ENCODE assay signal across 9 mouse cellular contexts in genomic region chr9:105697764-105698396, GRCm38 (mm10). TPM values are rescaled to one million over a fixed set of nuclear protein-coding genes. Genes with fewer than 3 reads are reported as not detected.
DNase-seq lines count a peak whose midpoint lies in the region; ATAC-seq and TF ChIP-seq lines count a peak whose summit lies in the region.
"Had no signal": no experiment of that assay in that cellular context is flagged by ENCODE, and none has a peak within 500 bp of the region (broad histone marks: within the 10 kb centered on the region; RNA-seq: fewer than 3 reads in every experiment).

No protein-coding gene starts in this region.

- H3K4me1 ChIP-seq in heart, embryonic 12.5 days (replicated peaks) = peaks cover 36% of the 10 kb centered on the region
- peaks cover 11% of the 10 kb centered on the region; the same call in 1 of the 2 replicates for H3K4me1 ChIP-seq in limb, embryonic 14.5 days (ENCODE audit: control insufficient read depth, insufficient read depth, low read length)
- H3K4me1 ChIP-seq in stomach, embryonic 15.5 days = peaks cover 12% of the 10 kb centered on the region; the same call in 1 of the 2 replicates
- H3K4me1 ChIP-seq: forebrain, embryonic 10.5 days had no signal

- intact Hi-C loops in left cerebral cortex, adult 2 months (cut with DNase I) = no loop called here
- intact Hi-C loops in left cerebral cortex, postnatal 10 days (cut with DNase I) = no loop called here
- intact Hi-C loops in left cerebral cortex, postnatal 36 days (cut with DNase I) = loop anchor here (5.0 kb wide), 1 partner anchor 289 kb away; no protein-coding TSS in a partner anchor

- H3K4me2 ChIP-seq in heart, embryonic 12.5 days = peak overlapping the region; percentile 37
- no peak overlapping the region for H3K4me2 ChIP-seq in limb, embryonic 14.5 days (replicated peaks; ENCODE audit: low read depth, low read length, severe bottlenecking)
- H3K4me2 ChIP-seq in stomach, embryonic 15.5 days = no peak overlapping the region

- H3K27me3 ChIP-seq in heart, embryonic 12.5 days (replicated peaks) = peaks cover 12% of the 10 kb centered on the region; the same call in 1 of the 2 replicates
- H3K27me3 ChIP-seq in limb, embryonic 14.5 days (ENCODE audit: control insufficient read depth, insufficient read depth, low read length) = no peaks in the 10 kb centered on the region
- H3K27me3 ChIP-seq in stomach, embryonic 15.5 days (replicated peaks) = no peaks in the 10 kb centered on the region

- ATAC-seq in heart, embryonic 12.5 days (ENCODE audit: insufficient number of reproducible peaks, low FRiP score) = peak; percentile 84
- peak; percentile 21; the same call in 1 of the 2 replicates for ATAC-seq in limb, embryonic 14.5 days (ENCODE audit: low FRiP score, low read depth)
- peak; percentile 28; the same call in 1 of the 2 replicates for ATAC-seq in stomach, embryonic 15.5 days (ENCODE audit: insufficient read depth, low FRiP score, low read depth)

- peak overlapping the region; percentile 13; the same call in 1 of the 2 replicates for H3K27ac ChIP-seq in left cerebral cortex, adult 2 months
- H3K27ac ChIP-seq in heart, embryonic 12.5 days (ENCODE audit: poor library complexity, severe bottlenecking) = peak overlapping the region; percentile 88
- peak overlapping the region; percentile 13; the same call in 1 of the 2 replicates for H3K27ac ChIP-seq in limb, embryonic 14.5 days (replicated peaks; ENCODE audit: low read depth, low read length)
- H3K27ac ChIP-seq in stomach, embryonic 15.5 days = peak overlapping the region; percentile 10; the same call in 1 of the 2 replicates
- H3K27ac ChIP-seq: forebrain, embryonic 10.5 days had no signal

- no peak for DNase-seq in left cerebral cortex, adult 2 months (ENCODE audit: extremely low spot score in 1 of 2, low spot score in 2 of 2)
- DNase-seq in left cerebral cortex, postnatal 10 days (ENCODE audit: extremely low spot score in 1 of 2, low spot score in 2 of 2) = no peak
- peak; percentile 68 for DNase-seq in limb, embryonic 14.5 days (ENCODE audit: low spot score)
- no peak for DNase-seq in layer of hippocampus, adult 8-10 months (ENCODE audit: low spot score in 2 of 2)
- no peak for DNase-seq in left cerebral cortex, postnatal 36 days (ENCODE audit: low spot score in 2 of 2)
- DNase-seq in frontal cortex, adult 2 months (ENCODE audit: extremely low spot score in 1 of 2, low spot score in 1 of 2) = no peak

- no peak for TF ChIP-seq POLR2A in limb, embryonic 14.5 days (IDR thresholded peaks at IDR 0.05; ENCODE audit: borderline replicate concordance, extremely low read depth, insufficient read depth, insufficient read length)

- H3K9ac ChIP-seq in heart, embryonic 12.5 days = no peak overlapping the region
- H3K9ac ChIP-seq in limb, embryonic 14.5 days (ENCODE audit: low read depth, low read length, severe bottlenecking) = no peak overlapping the region
- H3K9ac ChIP-seq in stomach, embryonic 15.5 days = no peak overlapping the region

- H3K9me3 ChIP-seq in heart, embryonic 12.5 days (replicated peaks) = no peaks in the 10 kb centered on the region
- no peaks in the 10 kb centered on the region for H3K9me3 ChIP-seq in limb, embryonic 14.5 days (ENCODE audit: control insufficient read depth, low read length)
- H3K9me3 ChIP-seq in stomach, embryonic 15.5 days = no peaks in the 10 kb centered on the region
- H3K9me3 ChIP-seq: forebrain, embryonic 10.5 days had no signal

- WGBS in heart, embryonic 12.5 days = 10% methylated on average over 9 of the region's 9 CpGs
- 54% methylated on average over 9 of the region's 9 CpGs for WGBS in limb, embryonic 14.5 days
- WGBS in stomach, embryonic 15.5 days = 25% methylated on average over 9 of the region's 9 CpGs

- TF ChIP-seq CTCF in left cerebral cortex, adult 2 months (IDR thresholded peaks at IDR 0.05) = no peak

- no peak overlapping the region for H3K4me3 ChIP-seq in left cerebral cortex, adult 2 months
- H3K4me3 ChIP-seq in heart, embryonic 12.5 days = no peak overlapping the region
- H3K4me3 ChIP-seq in limb, embryonic 14.5 days (replicated peaks; ENCODE audit: low read length) = no peak overlapping the region
- H3K4me3 ChIP-seq in stomach, embryonic 15.5 days (replicated peaks) = no peak overlapping the region
- H3K4me3 ChIP-seq: forebrain, embryonic 10.5 days had no signal

- no peaks in the 10 kb centered on the region for H3K36me3 ChIP-seq in heart, embryonic 12.5 days
- H3K36me3 ChIP-seq in limb, embryonic 14.5 days (ENCODE audit: control insufficient read depth, insufficient read depth, low read length) = no peaks in the 10 kb centered on the region
- H3K36me3 ChIP-seq in stomach, embryonic 15.5 days = no peaks in the 10 kb centered on the region
- H3K36me3 ChIP-seq: forebrain, embryonic 10.5 days had no signal

RNA-seq across cellular contexts. Expression of gene Pik3r4, which starts 55.1 kb away (rescaled TPM):
- total RNA-seq in left cerebral cortex, adult 2 months (2021) = 10 to 100 TPM; 43.0 to 43.7 TPM
- total RNA-seq in left cerebral cortex, postnatal 10 days (2021) = 10 to 100 TPM; 37.2 to 37.9 TPM
- 19.9 and 22.5 TPM in 2 replicates for polyA plus RNA-seq in heart, embryonic 12.5 days (2016; fragmentation: Nextera tagmentation; extraction: Ambion mirVana)
- polyA plus RNA-seq in limb, embryonic 14.5 days (2012; rRNA removed) = 22.2 and 23.9 TPM in 2 replicates
- polyA plus RNA-seq in limb, embryonic 14.5 days (2014; fragmentation: Nextera tagmentation; extraction: Ambion mirVana) = 27.1 and 30.2 TPM in 2 replicates
- polyA plus RNA-seq in stomach, embryonic 15.5 days (2015; fragmentation: Nextera tagmentation; extraction: Ambion mirVana) = 17.2 and 19.7 TPM in 2 replicates
- 10 to 100 TPM; 39.5 to 51.0 (median 45.9) TPM for total RNA-seq in layer of hippocampus, adult 8-10 months (2022)
- 10 to 100 TPM; 44.7 to 44.8 TPM for total RNA-seq in left cerebral cortex, postnatal 36 days (2021)
- 26.9 and 27.1 TPM in 2 replicates for polyA plus RNA-seq in frontal cortex, adult 2 months (2012; rRNA removed)

Comparison
In these comparisons a context has a peak if more than half of its experiments do, and no peak if none do; other contexts are left out.
1. H3K27ac ChIP-seq: peak in every context shown above with its lines; median percentile 88 in heart, embryonic 12.5 days; 13 in left cerebral cortex, adult 2 months; 13 in limb, embryonic 14.5 days; 10 in stomach, embryonic 15.5 days.
2. ATAC-seq: peak in every context shown above with its lines; median percentile 84 in heart, embryonic 12.5 days; 28 in stomach, embryonic 15.5 days; 21 in limb, embryonic 14.5 days.